Mouse (Mus musculus): ENCODE measurements around the gene Gm20479. TPM values are rescaled to one million over a fixed set of nuclear protein-coding genes. Genes with fewer than 3 reads are reported as not detected.

The Gm20479 gene
- total and polyA plus RNA-seq, 3 experiments, result 1.2 TPM; not detected in 2

DNA sequence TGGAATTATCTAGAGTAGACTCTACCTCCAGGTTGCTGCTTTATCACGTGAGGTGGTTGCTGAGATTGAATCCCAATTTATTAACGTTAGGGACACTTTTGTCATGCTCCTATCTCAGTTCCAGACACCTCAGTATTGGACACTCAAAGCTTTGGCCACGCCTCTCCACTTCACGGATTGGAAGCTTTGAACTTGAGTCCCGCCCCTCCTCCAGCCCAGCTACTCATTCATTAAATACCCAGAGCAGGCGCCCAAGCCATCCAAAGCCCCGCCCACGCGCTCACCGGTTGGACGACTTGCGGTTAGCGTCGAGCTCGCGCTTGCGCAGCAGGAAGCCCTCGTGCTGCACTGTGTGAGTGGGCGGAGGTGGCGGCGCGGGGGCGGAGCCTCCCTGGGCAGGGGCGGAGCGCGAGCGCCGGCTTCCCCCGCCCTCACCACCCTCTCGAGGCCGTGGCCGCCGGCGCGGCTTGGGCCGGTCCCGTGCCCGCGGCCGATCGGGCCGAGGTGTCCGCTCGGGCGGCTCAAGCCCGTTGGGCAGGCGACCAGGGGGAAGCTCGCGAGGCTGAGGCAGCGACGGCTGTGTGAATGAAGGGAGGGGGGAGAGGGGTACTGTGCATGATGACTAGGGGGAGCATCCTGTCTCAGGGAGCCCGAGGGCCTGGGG lies 4.2 kb upstream of the Gm20479 start:
- Histone ChIP-seq H3K9me3 (replicated peaks) (peaks cover 8% of the 10 kb centered on the region), H3K27me3 (ENCODE audit: insufficient read depth, low read length) (peaks cover 3% of the 10 kb centered on the region; the same call in 1 of the 2 replicates), H3K4me1 (ENCODE audit: insufficient read depth, low read depth, low read length) (peaks cover 56% of the 10 kb centered on the region), H3K36me3 (replicated peaks) (peaks cover 6% of the 10 kb centered on the region), H3K4me3 (ENCODE audit: low read depth, low read length) (peak overlapping the region; percentile 72)
- DNase-seq (ENCODE audit: low spot score), result peak; percentile 94
- no peak for TF ChIP-seq CTCF (IDR thresholded peaks at IDR 0.05; ENCODE audit: low read depth, low read length)
- TF ChIP-seq POLR2AphosphoS5 (IDR thresholded peaks at IDR 0.05; ENCODE audit: insufficient replicate concordance, low read depth, low read length), result no peak
- no peak for TF ChIP-seq GATA1 (IDR thresholded peaks at IDR 0.05; ENCODE audit: borderline replicate concordance, low read length)
- no peak for TF ChIP-seq GATA2 (IDR thresholded peaks at IDR 0.05; ENCODE audit: borderline replicate concordance, low read depth, low read length)
- TF ChIP-seq TAL1 (conservative IDR thresholded peaks at IDR 0.05; ENCODE audit: low read depth, low read length), result no peak
- peak; percentile 75 for ATAC-seq (ENCODE audit: extremely low read depth, insufficient number of reproducible peaks, low FRiP score, poor library complexity, severe bottlenecking)

DNA sequence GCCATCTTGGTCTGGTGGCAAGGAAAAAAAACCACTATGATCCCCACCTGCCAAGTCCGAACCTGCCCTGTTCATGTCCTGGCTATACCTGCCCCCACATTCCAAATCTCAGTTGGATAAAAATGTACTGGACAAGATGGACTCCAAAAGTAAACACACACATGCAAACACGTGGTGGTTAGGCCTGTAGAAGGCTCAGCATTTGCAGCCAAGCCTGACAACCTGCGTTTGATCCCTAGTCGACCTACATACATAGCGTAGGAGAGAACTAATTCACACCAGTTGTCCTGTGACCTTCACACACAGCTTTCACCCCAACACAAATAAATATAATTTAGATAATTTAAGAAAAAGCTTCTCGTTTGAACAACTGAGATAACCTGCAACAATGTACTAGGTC lies 3.5 kb upstream of the Gm20479 start:
- H3K4me3 ChIP-seq (ENCODE audit: low read depth, low read length), result no peak overlapping the region
- peaks cover 3% of the 10 kb centered on the region; the same call in 1 of the 2 replicates for H3K27me3 ChIP-seq (ENCODE audit: insufficient read depth, low read length)
- H3K36me3 ChIP-seq (replicated peaks), result peaks cover 6% of the 10 kb centered on the region
- DNase-seq (ENCODE audit: low spot score), result no peak
- H3K4me1 ChIP-seq (ENCODE audit: insufficient read depth, low read depth, low read length), result peaks cover 54% of the 10 kb centered on the region
- peaks cover 8% of the 10 kb centered on the region for H3K9me3 ChIP-seq (replicated peaks)
- no peak for ATAC-seq (ENCODE audit: extremely low read depth, insufficient number of reproducible peaks, low FRiP score, poor library complexity, severe bottlenecking)
- TF ChIP-seq TAL1 (conservative IDR thresholded peaks at IDR 0.05; ENCODE audit: low read depth, low read length) (no peak), CTCF (IDR thresholded peaks at IDR 0.05; ENCODE audit: low read depth, low read length) (no peak), POLR2AphosphoS5 (IDR thresholded peaks at IDR 0.05; ENCODE audit: insufficient replicate concordance, low read depth, low read length) (no peak), GATA1 (IDR thresholded peaks at IDR 0.05; ENCODE audit: borderline replicate concordance, low read length) (no peak), GATA2 (IDR thresholded peaks at IDR 0.05; ENCODE audit: borderline replicate concordance, low read depth, low read length) (no peak)

DNA sequence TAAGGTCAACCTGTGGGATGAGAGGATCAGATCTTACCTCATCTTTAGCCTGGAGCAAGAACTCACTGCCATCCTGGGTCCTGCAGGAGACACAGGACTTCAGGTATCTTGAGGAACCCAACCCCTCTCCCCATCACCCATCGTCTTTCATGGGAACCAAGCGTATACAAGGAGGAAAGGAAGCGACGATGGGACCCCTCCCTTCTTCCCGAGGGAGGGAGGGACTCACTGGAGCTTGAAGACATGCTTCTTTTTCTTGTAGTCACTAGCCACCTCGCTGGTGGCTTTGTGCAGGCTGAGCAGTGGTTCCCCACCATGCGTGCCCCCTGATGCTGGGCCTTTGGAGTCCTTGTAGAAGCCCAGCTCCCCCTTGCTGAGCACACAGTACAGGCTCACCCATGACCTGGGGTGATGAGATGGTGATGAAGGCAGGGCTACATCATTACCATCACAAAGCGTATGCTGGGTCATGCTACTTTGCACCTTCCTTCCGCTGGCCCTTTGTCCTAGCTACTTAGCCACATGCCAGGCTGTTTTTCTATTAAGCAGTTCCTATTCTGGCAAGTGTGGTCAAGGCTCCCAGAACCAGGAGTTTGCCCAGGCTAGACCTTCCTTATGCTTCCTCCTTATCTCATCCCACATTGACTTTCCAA lies 2.6 kb upstream of the Gm20479 start:
- ATAC-seq (ENCODE audit: extremely low read depth, insufficient number of reproducible peaks, low FRiP score, poor library complexity, severe bottlenecking), result no peak
- no peak for TF ChIP-seq GATA2 (IDR thresholded peaks at IDR 0.05; ENCODE audit: borderline replicate concordance, low read depth, low read length)
- TF ChIP-seq GATA1 (IDR thresholded peaks at IDR 0.05; ENCODE audit: borderline replicate concordance, low read length), result no peak
- TF ChIP-seq CTCF (IDR thresholded peaks at IDR 0.05; ENCODE audit: low read depth, low read length), result no peak
- no peak for TF ChIP-seq TAL1 (conservative IDR thresholded peaks at IDR 0.05; ENCODE audit: low read depth, low read length)
- TF ChIP-seq POLR2AphosphoS5 (IDR thresholded peaks at IDR 0.05; ENCODE audit: insufficient replicate concordance, low read depth, low read length), result no peak
- peaks cover 55% of the 10 kb centered on the region for H3K4me1 ChIP-seq (ENCODE audit: insufficient read depth, low read depth, low read length)

DNA sequence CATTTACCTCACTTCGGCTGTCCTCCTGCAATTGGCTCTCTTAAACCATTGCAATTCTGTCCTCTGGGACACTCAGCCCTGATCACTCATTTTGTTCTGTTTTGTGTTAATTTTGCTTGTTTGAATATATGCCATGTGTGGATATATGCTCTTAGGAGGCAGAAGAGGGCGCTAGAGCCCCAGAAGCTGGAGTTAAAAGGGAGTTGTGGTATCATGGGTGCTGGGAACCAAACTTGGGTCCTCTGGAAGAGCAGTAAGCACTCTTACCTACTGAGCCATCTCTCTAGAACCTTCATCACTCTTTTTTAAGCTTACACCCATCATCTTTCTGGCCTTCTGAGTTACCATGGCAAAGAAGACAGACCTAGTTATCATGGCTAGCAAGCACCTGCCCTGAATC lies 1.9 kb upstream of the Gm20479 start:
- Histone ChIP-seq H3K4me3 (ENCODE audit: low read depth, low read length) (no peak overlapping the region), H3K27me3 (ENCODE audit: insufficient read depth, low read length) (no peaks in the 10 kb centered on the region), H3K4me1 (ENCODE audit: insufficient read depth, low read depth, low read length) (peaks cover 61% of the 10 kb centered on the region), H3K9me3 (replicated peaks) (peaks cover 4% of the 10 kb centered on the region), H3K36me3 (replicated peaks) (peaks cover 5% of the 10 kb centered on the region)
- no peak for DNase-seq (ENCODE audit: low spot score)
- TF ChIP-seq GATA1 (IDR thresholded peaks at IDR 0.05; ENCODE audit: borderline replicate concordance, low read length) (no peak), POLR2AphosphoS5 (IDR thresholded peaks at IDR 0.05; ENCODE audit: insufficient replicate concordance, low read depth, low read length) (no peak), CTCF (IDR thresholded peaks at IDR 0.05; ENCODE audit: low read depth, low read length) (no peak), TAL1 (conservative IDR thresholded peaks at IDR 0.05; ENCODE audit: low read depth, low read length) (no peak), GATA2 (IDR thresholded peaks at IDR 0.05; ENCODE audit: borderline replicate concordance, low read depth, low read length) (no peak)
- no peak for ATAC-seq (ENCODE audit: extremely low read depth, insufficient number of reproducible peaks, low FRiP score, poor library complexity, severe bottlenecking)

More for the DNA sequence above, 2.6 kb upstream of the Gm20479 start:
- Histone ChIP-seq H3K36me3 (replicated peaks) (peaks cover 6% of the 10 kb centered on the region), H3K9me3 (replicated peaks) (peaks cover 8% of the 10 kb centered on the region), H3K27me3 (ENCODE audit: insufficient read depth, low read length) (no peaks in the 10 kb centered on the region), H3K4me3 (ENCODE audit: low read depth, low read length) (no peak overlapping the region)
- DNase-seq (ENCODE audit: low spot score), result no peak

DNA sequence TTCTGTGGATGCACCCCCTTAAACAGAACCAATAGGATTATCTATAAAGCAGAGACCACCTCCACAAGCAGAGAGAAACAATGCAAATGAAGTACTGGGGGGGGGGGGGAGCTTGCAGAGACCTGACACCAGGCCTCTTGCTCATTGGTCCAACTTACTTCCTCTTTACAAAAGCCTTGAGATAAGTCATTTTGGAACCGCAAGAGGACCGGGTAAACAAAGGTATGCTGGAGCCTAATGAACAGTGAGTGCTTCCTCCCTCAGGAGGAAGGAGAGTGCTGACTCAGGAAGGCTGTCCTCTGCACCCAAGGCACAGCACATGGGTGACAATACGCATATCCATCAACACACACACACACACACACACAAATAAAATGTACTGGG lies 368 bp upstream of the Gm20479 start:
- H3K4me1 ChIP-seq (ENCODE audit: insufficient read depth, low read depth, low read length), result peaks cover 73% of the 10 kb centered on the region
- no peaks in the 10 kb centered on the region for H3K27me3 ChIP-seq (ENCODE audit: insufficient read depth, low read length)
- H3K4me3 ChIP-seq (ENCODE audit: low read depth, low read length), result peak overlapping the region; percentile 81
- H3K9me3 ChIP-seq (replicated peaks), result no peaks in the 10 kb centered on the region
- TF ChIP-seq GATA1 (IDR thresholded peaks at IDR 0.05; ENCODE audit: borderline replicate concordance, low read length), result no peak
- no peak for TF ChIP-seq POLR2AphosphoS5 (IDR thresholded peaks at IDR 0.05; ENCODE audit: insufficient replicate concordance, low read depth, low read length)
- no peak for TF ChIP-seq CTCF (IDR thresholded peaks at IDR 0.05; ENCODE audit: low read depth, low read length)
- no peak for TF ChIP-seq TAL1 (conservative IDR thresholded peaks at IDR 0.05; ENCODE audit: low read depth, low read length)
- no peak for TF ChIP-seq GATA2 (IDR thresholded peaks at IDR 0.05; ENCODE audit: borderline replicate concordance, low read depth, low read length)
- peak; percentile 59 for ATAC-seq (ENCODE audit: extremely low read depth, insufficient number of reproducible peaks, low FRiP score, poor library complexity, severe bottlenecking)
- peaks cover 13% of the 10 kb centered on the region for H3K36me3 ChIP-seq (replicated peaks)
- peak; percentile 76 for DNase-seq (ENCODE audit: low spot score)

DNA sequence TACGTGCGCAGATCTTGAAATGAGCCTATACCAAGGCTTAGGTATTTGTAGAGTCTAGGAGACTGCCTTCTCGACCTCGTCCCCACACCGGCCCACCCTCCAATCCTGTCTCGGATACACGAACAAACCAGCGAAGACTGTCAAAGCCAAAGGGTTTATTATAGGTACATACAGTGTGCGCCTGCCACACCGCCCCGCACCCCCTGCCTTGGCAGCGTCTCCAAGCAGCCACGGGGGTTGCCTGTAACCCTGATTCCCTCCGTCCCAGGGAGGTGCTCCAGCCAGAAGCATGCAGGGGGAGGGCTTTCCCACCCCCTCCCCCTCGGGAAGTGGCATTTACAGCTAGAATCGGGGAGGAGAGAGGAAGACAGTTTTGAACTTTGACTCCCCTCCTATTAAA lies 971 bp downstream of the Gm20479 start:
- H3K4me1 ChIP-seq (ENCODE audit: insufficient read depth, low read depth, low read length), result peaks cover 73% of the 10 kb centered on the region
- no peak for TF ChIP-seq POLR2AphosphoS5 (IDR thresholded peaks at IDR 0.05; ENCODE audit: insufficient replicate concordance, low read depth, low read length)
- TF ChIP-seq TAL1 (conservative IDR thresholded peaks at IDR 0.05; ENCODE audit: low read depth, low read length), result no peak
- TF ChIP-seq GATA1 (IDR thresholded peaks at IDR 0.05; ENCODE audit: borderline replicate concordance, low read length), result no peak
- no peak for TF ChIP-seq CTCF (IDR thresholded peaks at IDR 0.05; ENCODE audit: low read depth, low read length)
- no peak for TF ChIP-seq GATA2 (IDR thresholded peaks at IDR 0.05; ENCODE audit: borderline replicate concordance, low read depth, low read length)
- H3K4me3 ChIP-seq (ENCODE audit: low read depth, low read length), result peak overlapping the region; percentile 81; the same call in 1 of the 2 replicates
- no peaks in the 10 kb centered on the region for H3K27me3 ChIP-seq (ENCODE audit: insufficient read depth, low read length)
- ATAC-seq (ENCODE audit: extremely low read depth, insufficient number of reproducible peaks, low FRiP score, poor library complexity, severe bottlenecking), result no peak
- peaks cover 26% of the 10 kb centered on the region for H3K36me3 ChIP-seq (replicated peaks)
- DNase-seq (ENCODE audit: low spot score), result no peak
- no peaks in the 10 kb centered on the region for H3K9me3 ChIP-seq (replicated peaks)

Data from G1E (cell line).